ENCODE assay signal across 31 mouse cellular contexts in genomic region chr2:70667016-70667415, GRCm38 (mm10). TPM values are rescaled to one million over a fixed set of nuclear protein-coding genes. Genes with fewer than 3 reads are reported as not detected.
"Had no signal": no experiment of that assay in that cellular context is flagged by ENCODE, and none has a peak within 500 bp of the region (broad histone marks: within the 10 kb centered on the region; RNA-seq: fewer than 3 reads in every experiment).

No protein-coding gene starts in this region.

- H3K27ac ChIP-seq: embryonic facial prominence, embryonic 10.5 days; embryonic facial prominence, embryonic 12.5 days; embryonic facial prominence, embryonic 13.5 days; embryonic facial prominence, embryonic 15.5 days; forebrain, embryonic 10.5 days; forebrain, embryonic 12.5 days; forebrain, embryonic 13.5 days; forebrain, embryonic 15.5 days; gastrocnemius, adult 2 months; heart, adult 2 months had no signal

- H3K9ac ChIP-seq: embryonic facial prominence, embryonic 12.5 days; embryonic facial prominence, embryonic 13.5 days; embryonic facial prominence, embryonic 15.5 days; forebrain, embryonic 12.5 days; forebrain, embryonic 13.5 days; forebrain, embryonic 15.5 days; forebrain, postnatal 0 days had no signal

- H3K27me3 ChIP-seq: embryonic facial prominence, embryonic 12.5 days; embryonic facial prominence, embryonic 13.5 days; embryonic facial prominence, embryonic 15.5 days; forebrain, embryonic 12.5 days; forebrain, embryonic 13.5 days; forebrain, embryonic 15.5 days had no signal

- H3K4me3 ChIP-seq: embryonic facial prominence, embryonic 10.5 days; embryonic facial prominence, embryonic 12.5 days; embryonic facial prominence, embryonic 13.5 days; embryonic facial prominence, embryonic 15.5 days; erythroblast, embryonic 14.5 days; forebrain, embryonic 10.5 days; forebrain, embryonic 12.5 days; forebrain, embryonic 13.5 days; forebrain, embryonic 15.5 days; gastrocnemius, adult 2 months; heart, adult 2 months had no signal

- ATAC-seq: forebrain, embryonic 13.5 days; forebrain, embryonic 14.5 days; forebrain, embryonic 15.5 days; forebrain, embryonic 16.5 days; forebrain, postnatal 0 days had no signal

- H3K36me3 ChIP-seq: embryonic facial prominence, embryonic 12.5 days; embryonic facial prominence, embryonic 13.5 days; forebrain, embryonic 12.5 days; forebrain, embryonic 15.5 days had no signal

- H3K4me2 ChIP-seq: embryonic facial prominence, embryonic 12.5 days; embryonic facial prominence, embryonic 13.5 days; embryonic facial prominence, embryonic 15.5 days; forebrain, embryonic 12.5 days; forebrain, embryonic 13.5 days; forebrain, embryonic 15.5 days had no signal

- H3K9me3 ChIP-seq: embryonic facial prominence, embryonic 10.5 days; embryonic facial prominence, embryonic 12.5 days; embryonic facial prominence, embryonic 13.5 days; embryonic facial prominence, embryonic 15.5 days; forebrain, embryonic 10.5 days; forebrain, embryonic 12.5 days; forebrain, embryonic 13.5 days; forebrain, embryonic 15.5 days had no signal

- DNase-seq: cerebellum, adult 8-10 months; cerebellum, adult 9-10 months; cerebellum, adult 9-11 months; cerebellum, postnatal 10 days; cerebellum, postnatal 14 days; cerebellum, postnatal 25 days; cerebellum, postnatal 36 days; embryo, embryonic 11 days; forebrain, postnatal 0 days; gastrocnemius, adult 2 months; gastrocnemius, postnatal 10 days; gastrocnemius, postnatal 14 days; gastrocnemius, postnatal 25 days; gastrocnemius, postnatal 36 days; heart, adult 18-20 months; heart, adult 2 months had no signal

RNA-seq across cellular contexts. Expression of gene Gm26558, which starts 5.1 kb away (rescaled TPM):
- total RNA-seq: common myeloid progenitor, adult 5-6 weeks; forebrain, postnatal 0 days; gastrocnemius, adult 18-20 months; gastrocnemius, adult 2 months; gastrocnemius, adult 8-10 months; gastrocnemius, postnatal 10 days; gastrocnemius, postnatal 25 days; gastrocnemius, postnatal 4 days; heart, adult 18-20 months; heart, adult 2 months had no signal
- polyA plus RNA-seq: erythroblast, embryonic 14.5 days; heart, adult 2 months had no signal
